18 mouse cellular contexts compared by ENCODE assay signal in the genomic region with DNA sequence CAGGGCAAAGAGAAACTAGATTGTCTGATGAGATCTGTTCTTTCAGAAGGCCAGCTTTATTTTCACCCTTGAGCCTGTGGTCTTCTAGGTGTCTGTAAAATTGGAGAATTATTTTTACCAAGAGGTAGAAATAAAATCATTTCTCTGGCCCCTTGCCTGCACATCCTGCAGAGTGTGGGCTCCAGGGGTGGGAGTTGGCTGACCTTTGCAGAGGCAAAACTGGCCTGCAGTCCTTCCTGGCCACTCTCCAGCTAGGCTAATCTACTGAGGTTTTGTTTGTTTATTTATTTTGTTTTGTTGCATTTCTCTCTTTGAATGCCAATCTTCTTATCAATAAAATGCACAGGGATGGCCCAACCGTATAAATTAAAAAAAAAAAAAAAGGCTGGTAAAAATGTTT.
DNase-seq lines count a peak whose midpoint lies in the region; ATAC-seq lines count a peak whose summit lies in the region.
"Had no signal": no experiment of that assay in that cellular context is flagged by ENCODE, and none has a peak within 500 bp of the region (broad histone marks: within the 10 kb centered on the region; RNA-seq: fewer than 3 reads in every experiment).

No protein-coding gene starts in this region.

- ATAC-seq in cerebellum, adult (ENCODE audit: insufficient number of reproducible peaks, low FRiP score, low TSS enrichment), result no peak
- no peak for ATAC-seq in kidney, embryonic 16.5 days (ENCODE audit: low FRiP score, low TSS enrichment)
- no peak for ATAC-seq in midbrain, embryonic 15.5 days (replicated peaks)
- ATAC-seq in hindbrain, embryonic 12.5 days (ENCODE audit: low FRiP score), result no peak
- ATAC-seq: forebrain, embryonic 15.5 days had no signal

- no peak overlapping the region for H3K4me3 ChIP-seq in kidney, embryonic 16.5 days (ENCODE audit: low read length)
- H3K4me3 ChIP-seq in midbrain, embryonic 10.5 days, result no peak overlapping the region
- no peak overlapping the region for H3K4me3 ChIP-seq in midbrain, embryonic 15.5 days
- no peak overlapping the region for H3K4me3 ChIP-seq in hindbrain, embryonic 12.5 days
- H3K4me3 ChIP-seq: embryonic facial prominence, embryonic 15.5 days; forebrain, embryonic 15.5 days; hindbrain, embryonic 15.5 days; limb, embryonic 10.5 days; midbrain, embryonic 12.5 days; stomach, embryonic 15.5 days had no signal

- no peak overlapping the region for H3K4me2 ChIP-seq in kidney, embryonic 16.5 days (replicated peaks; ENCODE audit: low read depth, low read length)
- H3K4me2 ChIP-seq in midbrain, embryonic 15.5 days, result no peak overlapping the region
- no peak overlapping the region for H3K4me2 ChIP-seq in hindbrain, embryonic 12.5 days (replicated peaks)
- H3K4me2 ChIP-seq: embryonic facial prominence, embryonic 15.5 days; forebrain, embryonic 15.5 days; hindbrain, embryonic 15.5 days; midbrain, embryonic 12.5 days; stomach, embryonic 15.5 days had no signal

- peak; percentile 36 for DNase-seq in cerebellum, adult 8-10 months
- peak; percentile 41 for DNase-seq in kidney, postnatal 10 days
- no peak for DNase-seq in midbrain, embryonic 10.5 days (ENCODE audit: low spot score)
- DNase-seq in cerebellum, postnatal 36 days, result peak; percentile 28 to 43
- DNase-seq: adrenal gland, postnatal 25 days; gastrocnemius, postnatal 10 days; heart, postnatal 4 days; thymus, postnatal 25 days had no signal

- no peak overlapping the region for H3K27ac ChIP-seq in kidney, embryonic 16.5 days (ENCODE audit: low read length)
- H3K27ac ChIP-seq in midbrain, embryonic 10.5 days (replicated peaks), result 0 out of 2 replicates have a peak overlapping the region, but pooled peaks have one; percentile 1
- H3K27ac ChIP-seq in midbrain, embryonic 15.5 days, result no peak overlapping the region
- no peak overlapping the region for H3K27ac ChIP-seq in hindbrain, embryonic 12.5 days
- H3K27ac ChIP-seq: embryonic facial prominence, embryonic 15.5 days; forebrain, embryonic 15.5 days; hindbrain, embryonic 15.5 days; limb, embryonic 10.5 days; midbrain, embryonic 12.5 days; stomach, embryonic 15.5 days had no signal

- no peaks in the 10 kb centered on the region for H3K27me3 ChIP-seq in kidney, embryonic 16.5 days (ENCODE audit: insufficient read depth, low read length)
- no peaks in the 10 kb centered on the region for H3K27me3 ChIP-seq in midbrain, embryonic 10.5 days (ENCODE audit: low read depth, poor library complexity, severe bottlenecking)
- no peaks in the 10 kb centered on the region for H3K27me3 ChIP-seq in midbrain, embryonic 15.5 days (replicated peaks)
- no peaks in the 10 kb centered on the region for H3K27me3 ChIP-seq in hindbrain, embryonic 12.5 days
- H3K27me3 ChIP-seq: embryonic facial prominence, embryonic 15.5 days; hindbrain, embryonic 15.5 days; midbrain, embryonic 12.5 days; stomach, embryonic 15.5 days had no signal

- H3K36me3 ChIP-seq in kidney, embryonic 16.5 days (ENCODE audit: insufficient read depth, low read length), result no peaks in the 10 kb centered on the region
- H3K36me3 ChIP-seq in midbrain, embryonic 10.5 days, result no peaks in the 10 kb centered on the region
- no peaks in the 10 kb centered on the region for H3K36me3 ChIP-seq in midbrain, embryonic 15.5 days (replicated peaks)
- no peaks in the 10 kb centered on the region for H3K36me3 ChIP-seq in hindbrain, embryonic 12.5 days
- H3K36me3 ChIP-seq: embryonic facial prominence, embryonic 15.5 days; forebrain, embryonic 15.5 days; hindbrain, embryonic 15.5 days; limb, embryonic 10.5 days; midbrain, embryonic 12.5 days; stomach, embryonic 15.5 days had no signal

- H3K9me3 ChIP-seq in kidney, embryonic 16.5 days (ENCODE audit: low read length), result no peaks in the 10 kb centered on the region
- H3K9me3 ChIP-seq in midbrain, embryonic 10.5 days (replicated peaks), result no peaks in the 10 kb centered on the region
- H3K9me3 ChIP-seq in midbrain, embryonic 15.5 days, result no peaks in the 10 kb centered on the region
- no peaks in the 10 kb centered on the region for H3K9me3 ChIP-seq in hindbrain, embryonic 12.5 days (replicated peaks)
- H3K9me3 ChIP-seq: embryonic facial prominence, embryonic 15.5 days; forebrain, embryonic 15.5 days; hindbrain, embryonic 15.5 days; limb, embryonic 10.5 days; stomach, embryonic 15.5 days had no signal

- H3K9ac ChIP-seq in kidney, embryonic 16.5 days (replicated peaks; ENCODE audit: low read length), result no peak overlapping the region
- H3K9ac ChIP-seq in midbrain, embryonic 15.5 days, result no peak overlapping the region
- H3K9ac ChIP-seq in hindbrain, embryonic 12.5 days, result no peak overlapping the region
- H3K9ac ChIP-seq: embryonic facial prominence, embryonic 15.5 days; forebrain, embryonic 15.5 days; hindbrain, embryonic 15.5 days; midbrain, embryonic 12.5 days; stomach, embryonic 15.5 days had no signal

- no peaks in the 10 kb centered on the region for H3K4me1 ChIP-seq in kidney, embryonic 16.5 days (ENCODE audit: insufficient read depth, low read length)
- peaks cover 23% of the 10 kb centered on the region for H3K4me1 ChIP-seq in midbrain, embryonic 10.5 days
- peaks cover 15% of the 10 kb centered on the region for H3K4me1 ChIP-seq in midbrain, embryonic 15.5 days
- peaks cover 9% of the 10 kb centered on the region; the same call in 1 of the 2 replicates for H3K4me1 ChIP-seq in hindbrain, embryonic 12.5 days
- H3K4me1 ChIP-seq: embryonic facial prominence, embryonic 15.5 days; stomach, embryonic 15.5 days had no signal

- WGBS in kidney, embryonic 16.5 days, result 67% methylated on average over 1 of the region's 1 CpGs
- WGBS in midbrain, embryonic 10.5 days, result 79% methylated on average over 1 of the region's 1 CpGs
- WGBS in midbrain, embryonic 15.5 days, result 70% methylated on average over 1 of the region's 1 CpGs
- 77% methylated on average over 1 of the region's 1 CpGs for WGBS in hindbrain, embryonic 12.5 days
